Mouse (Mus musculus) intestine, embryonic 16.5 days (tissue): Measurements from ENCODE around the gene Plpp1. TPM values are rescaled to one million over a fixed set of nuclear protein-coding genes. Genes with fewer than 3 reads are reported as not detected.

Experiments used
- ATAC-seq: fragments of 200-750 bp; cut with Nextera tagmentation; 2 replicates; pipeline ENCODE4 v1.8.0; 2017; ENCODE audit warnings: moderate TSS enrichment, moderate library complexity
- H3K27ac ChIP-seq: fragments of 300-500 bp; sonication (generic); 2 replicates; pipeline ENCODE4 v1.5.1; 2014; ENCODE audit warnings: mild to moderate bottlenecking, low read length
- H3K27me3 ChIP-seq: fragments of 300-500 bp; sonication (generic); replicated peaks from 2 replicates; pipeline ENCODE4 v1.6.1; 2014; ENCODE audit warnings: low read length, control low read depth, mixed read lengths; ENCODE audit not compliant: control insufficient read depth, insufficient read depth
- H3K36me3 ChIP-seq: fragments of 300-500 bp; sonication (generic); 2 replicates; pipeline ENCODE4 v1.6.1; 2014; ENCODE audit warnings: low read length, control low read depth; ENCODE audit not compliant: control insufficient read depth, insufficient read depth
- H3K4me1 ChIP-seq: fragments of 300-500 bp; sonication (generic); 2 replicates; pipeline ENCODE4 v1.6.1; 2014; ENCODE audit warnings: low read length, control low read depth, mixed read lengths; ENCODE audit not compliant: control insufficient read depth, insufficient read depth
- H3K4me2 ChIP-seq: fragments of 300-500 bp; sonication (generic); 2 replicates; pipeline ENCODE4 v1.6.1; 2014; ENCODE audit warnings: low read depth, low read length, control low read depth
- H3K4me3 ChIP-seq: fragments of 300-500 bp; sonication (generic); 2 replicates; pipeline ENCODE4 v1.5.1; 2014; ENCODE audit warnings: mild to moderate bottlenecking, low read length
- H3K9ac ChIP-seq: fragments of 300-500 bp; sonication (generic); 2 replicates; pipeline ENCODE4 v1.6.1; 2014; ENCODE audit warnings: low read depth, low read length
- H3K9me3 ChIP-seq: fragments of 300-500 bp; sonication (generic); 2 replicates; pipeline ENCODE4 v1.6.1; 2016; ENCODE audit warnings: low read length, control low read depth; ENCODE audit not compliant: control insufficient read depth
- WGBS: fragments of 180-500 bp; shearing (Covaris S2); extraction: QIAGEN DNeasy Blood & Tissue Kit; methylation state at CpG from one replicate; pipeline ENCODE4 v1.1.7; 2014; 5-methylcytosine and 5-hydroxymethylcytosine counted together
- polyA plus RNA-seq: library from polyadenylated mRNA; unstranded; fragments of >200 nt; fragmentation: Nextera tagmentation; extraction: Ambion mirVana; gene quantifications from 2 replicates; pipeline ENCODE4 v1.2.1, GENCODE M21; 2015

Plpp1 gene
- polyA plus RNA-seq, 1 experiment from 2014 or later = 97.3 TPM

- H3K4me3 ChIP-seq = no peak overlapping the region
- H3K9ac ChIP-seq = no peak overlapping the region
- WGBS = 62% methylated on average over 10 of the region's 10 CpGs
- ATAC-seq = peak; percentile 89
- H3K9me3 ChIP-seq = no peaks in the 10 kb centered on the region
- H3K4me2 ChIP-seq = peak overlapping the region; percentile 30; the same call in 1 of the 2 replicates
- no peaks in the 10 kb centered on the region for H3K27me3 ChIP-seq
- H3K27ac ChIP-seq = peak overlapping the region; percentile 54; the same call in 1 of the 2 replicates
- peaks cover 16% of the 10 kb centered on the region for H3K4me1 ChIP-seq
- H3K36me3 ChIP-seq = no peaks in the 10 kb centered on the region
Measured at GRCm38 (mm10) chr13:112807936-112808667, 7.5 kb downstream of the Plpp1 start.

GRCm38 (mm10) chr13:112809504-112810247 lies 9.1 kb downstream of the Plpp1 start:
- no peak overlapping the region for H3K27ac ChIP-seq

DNA sequence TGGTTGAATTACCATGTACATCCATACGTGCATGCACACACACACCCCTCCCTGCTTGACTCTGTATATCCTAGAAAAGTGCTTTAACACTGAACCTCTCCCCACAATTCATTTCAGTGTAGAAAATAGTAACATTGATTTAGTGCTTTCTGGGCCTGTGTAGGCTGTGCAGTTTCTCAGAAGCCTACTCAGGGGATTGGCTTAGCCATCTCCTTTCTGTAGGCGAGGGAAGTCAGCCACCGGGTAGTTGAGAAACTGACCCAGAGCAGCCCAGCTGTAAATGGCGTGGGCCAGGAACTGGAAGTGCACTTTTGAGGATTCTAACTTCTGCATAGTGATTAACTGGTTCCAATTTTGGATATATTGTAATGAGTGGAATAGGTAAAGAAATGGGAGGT lies 9.7 kb downstream of the Plpp1 start:
- Histone ChIP-seq H3K4me3 (no peak overlapping the region), H3K36me3 (no peaks in the 10 kb centered on the region), H3K27ac (no peak overlapping the region), H3K9me3 (no peaks in the 10 kb centered on the region), H3K4me2 (no peak overlapping the region), H3K27me3 (no peaks in the 10 kb centered on the region), H3K4me1 (peaks cover 10% of the 10 kb centered on the region; the same call in 1 of the 2 replicates), H3K9ac (no peak overlapping the region)
- ATAC-seq = no peak
- WGBS = 70% methylated on average over 4 of the region's 4 CpGs

More at GRCm38 (mm10) chr13:112809504-112810247, 9.1 kb downstream of the Plpp1 start:
- no peak for ATAC-seq
- Histone ChIP-seq H3K9ac (no peak overlapping the region), H3K4me3 (no peak overlapping the region), H3K4me2 (no peak overlapping the region), H3K36me3 (no peaks in the 10 kb centered on the region), H3K4me1 (peaks cover 10% of the 10 kb centered on the region; the same call in 1 of the 2 replicates), H3K9me3 (no peaks in the 10 kb centered on the region), H3K27me3 (no peaks in the 10 kb centered on the region)
- 60% methylated on average over 7 of the region's 7 CpGs for WGBS

DNA sequence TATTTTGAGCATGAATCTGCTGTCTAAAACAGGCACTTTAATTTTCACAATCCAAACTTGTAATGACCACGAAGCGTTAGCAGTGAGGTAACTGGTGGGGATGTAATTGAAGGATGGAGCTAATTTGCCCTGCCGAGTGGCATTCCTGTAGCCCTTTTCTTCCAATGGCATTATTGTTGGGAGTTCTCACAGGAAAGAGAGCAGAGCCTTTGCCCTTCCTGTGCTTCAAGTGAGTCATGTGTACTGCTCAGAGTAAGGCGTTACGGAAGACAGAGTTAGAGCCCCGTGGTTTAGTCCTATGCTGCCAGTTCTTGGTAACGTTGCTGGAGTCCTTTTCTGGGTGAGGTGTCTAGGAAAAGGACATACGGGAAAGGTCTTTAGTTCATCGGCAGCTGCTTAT lies 10.2 kb downstream of the Plpp1 start:
- no peak overlapping the region for H3K4me2 ChIP-seq
- no peak for ATAC-seq
- H3K27ac ChIP-seq = no peak overlapping the region

GRCm38 (mm10) chr13:112811708-112812403 lies 11.3 kb downstream of the Plpp1 start:
- Histone ChIP-seq H3K4me2 (no peak overlapping the region), H3K27me3 (no peaks in the 10 kb centered on the region), H3K4me3 (no peak overlapping the region), H3K9ac (no peak overlapping the region), H3K4me1 (peaks cover 10% of the 10 kb centered on the region; the same call in 1 of the 2 replicates), H3K27ac (no peak overlapping the region), H3K9me3 (no peaks in the 10 kb centered on the region), H3K36me3 (no peaks in the 10 kb centered on the region)
- ATAC-seq = no peak
- WGBS = 81% methylated on average over 8 of the region's 8 CpGs

More for the DNA sequence above, 10.2 kb downstream of the Plpp1 start:
- H3K36me3 ChIP-seq = no peaks in the 10 kb centered on the region
- H3K4me3 ChIP-seq = no peak overlapping the region
- WGBS = 68% methylated on average over 9 of the region's 9 CpGs
- H3K4me1 ChIP-seq = peaks cover 10% of the 10 kb centered on the region; the same call in 1 of the 2 replicates
- H3K27me3 ChIP-seq = no peaks in the 10 kb centered on the region
- no peak overlapping the region for H3K9ac ChIP-seq
- H3K9me3 ChIP-seq = no peaks in the 10 kb centered on the region

- Histone ChIP-seq H3K27me3 (no peaks in the 10 kb centered on the region), H3K4me2 (no peak overlapping the region), H3K9me3 (no peaks in the 10 kb centered on the region), H3K4me1 (0 out of 2 replicates have a peak, but pooled peaks cover 3% of the 10 kb centered on the region), H3K4me3 (no peak overlapping the region), H3K27ac (no peak overlapping the region), H3K36me3 (no peaks in the 10 kb centered on the region), H3K9ac (no peak overlapping the region)
- 94% methylated on average over 3 of the region's 3 CpGs for WGBS
- ATAC-seq = no peak
Measured at GRCm38 (mm10) chr13:112815996-112816395, 15.4 kb downstream of the Plpp1 start.

DNA sequence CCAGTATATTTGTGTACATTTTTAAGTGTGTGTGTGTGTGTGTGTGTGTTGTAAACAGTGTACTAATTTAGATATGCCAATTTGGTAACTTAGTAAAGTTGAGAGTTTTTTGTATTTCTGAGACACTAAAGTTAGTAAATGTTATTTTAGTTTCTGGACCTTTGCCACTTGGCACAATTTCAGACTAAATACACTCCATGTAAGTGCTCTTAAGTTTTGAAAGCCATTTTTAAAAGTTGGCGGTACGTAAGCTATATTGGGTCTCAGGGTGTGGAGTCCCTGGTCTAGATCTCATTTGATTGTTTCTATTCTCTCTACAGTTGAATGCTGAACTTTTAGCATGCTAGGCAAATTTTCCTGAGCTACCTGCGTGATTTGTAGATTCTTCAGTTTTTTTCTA lies 17.5 kb downstream of the Plpp1 start:
- WGBS = 61% methylated on average over 3 of the region's 3 CpGs

DNA sequence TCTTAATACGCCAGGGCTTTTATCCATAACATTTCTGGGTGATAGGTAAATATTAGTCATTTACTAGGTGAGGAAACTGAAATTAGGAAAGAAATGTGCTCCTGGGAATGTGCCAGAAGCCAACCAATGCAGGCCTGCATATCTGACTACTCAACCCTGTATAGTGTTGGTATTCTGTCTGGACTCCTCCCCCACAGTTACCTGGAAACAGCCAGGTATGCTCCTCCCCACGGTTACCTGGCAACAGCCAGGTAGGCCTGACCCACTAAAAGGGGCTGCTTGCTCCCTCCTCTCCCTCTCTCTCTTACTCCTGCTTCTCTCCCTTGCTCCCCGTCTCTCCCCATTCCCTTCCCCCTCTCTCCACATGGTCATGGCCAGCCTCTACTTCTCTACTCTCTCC lies 21.8 kb downstream of the Plpp1 start:
- Histone ChIP-seq H3K4me2 (no peak overlapping the region), H3K9ac (no peak overlapping the region), H3K4me1 (0 out of 2 replicates have a peak, but pooled peaks cover 3% of the 10 kb centered on the region), H3K9me3 (no peaks in the 10 kb centered on the region), H3K36me3 (no peaks in the 10 kb centered on the region), H3K4me3 (no peak overlapping the region), H3K27ac (no peak overlapping the region), H3K27me3 (no peaks in the 10 kb centered on the region)
- ATAC-seq = 0 out of 2 replicates have a peak, but pooled peaks have one; percentile 18
- 62% methylated on average over 3 of the region's 3 CpGs for WGBS

More for the DNA sequence above, 17.5 kb downstream of the Plpp1 start:
- Histone ChIP-seq H3K4me1 (0 out of 2 replicates have a peak, but pooled peaks cover 3% of the 10 kb centered on the region), H3K27me3 (no peaks in the 10 kb centered on the region), H3K9me3 (no peaks in the 10 kb centered on the region), H3K36me3 (no peaks in the 10 kb centered on the region), H3K4me3 (no peak overlapping the region), H3K4me2 (no peak overlapping the region), H3K27ac (no peak overlapping the region), H3K9ac (no peak overlapping the region)
- ATAC-seq = no peak
